Mouse (Mus musculus) thymus, adult 2 months (tissue): Measurements from ENCODE around the gene Hrh1.

Experiments used
- CTCF ChIP-seq: fragments of 200-500 bp; IDR thresholded peaks from 2 replicates; pipeline ENCODE4 v1.5.1; 2012; ENCODE audit warnings: mild to moderate bottlenecking, control low read depth, low read length, moderate library complexity, borderline replicate concordance; ENCODE audit not compliant: control insufficient read depth, poor library complexity, insufficient read depth; ENCODE audit errors: extremely low read depth
- POLR2A ChIP-seq: fragments of 200-500 bp; IDR thresholded peaks from 2 replicates; pipeline ENCODE4 v1.6.1; 2012; ENCODE audit warnings: mild to moderate bottlenecking, low read length, control low read depth, moderate library complexity; ENCODE audit not compliant: control insufficient read depth, poor library complexity, insufficient read depth; ENCODE audit errors: extremely low read depth

- TF ChIP-seq CTCF (no peak), POLR2A (no peak)
These were observed 62.2 kb downstream of the Hrh1 start for GRCm38 (mm10) chr6:114459969-114460368.
